Mouse (Mus musculus) left cerebral cortex, postnatal 10 days (tissue): ENCODE measurements around the gene Anks4b. TPM values are rescaled to one million over a fixed set of nuclear protein-coding genes. Genes with fewer than 3 reads are reported as not detected.

Experiments
- DNase-seq, 2 experiments: peaks; one replicate each; pipeline ENCODE4 v3.0.0; 2021 to 2022; ENCODE audit warnings: low spot score in 2 of 2, mixed read lengths in 1 of 2; ENCODE audit errors: extremely low spot score in 1 of 2
- intact Hi-C: fragments of 180-260 bp; cut with DNase I; formaldehyde crosslinking; loops from one replicate; pipeline ENCODE4 v1.15.1; 2025
- total RNA-seq, 2 experiments: library from RNA; stranded (reverse); gene quantifications; 2 replicates each; pipeline ENCODE4 v1.2.3; 2021

Anks4b gene
- total RNA-seq = under 1 TPM; 0.28 to 0.39 TPM

GRCm38 (mm10) chr7:120173603-120174244 is at the start of gene Anks4b:
Anks4b (plus strand) TSS chr7:120173858.
- DNase-seq = no peak

GRCm38 (mm10) chr7:120124844-120125243 is 48.8 kb upstream of the Anks4b start:
- peak; percentile 75 to 80 for DNase-seq
- intact Hi-C loops = loop anchor here (1.0 to 10.0 kb wide), 3 partner anchors 78 to 510 kb away; partner anchors contain the start of genes Abca14, Abca15 and Uqcrc2

More at GRCm38 (mm10) chr7:120173603-120174244, at the start of gene Anks4b:
- intact Hi-C loops = no loop called here

- intact Hi-C loops = loop anchor here (10.0 kb wide), 1 partner anchor 508 kb away; the partner anchor contains the start of gene Uqcrc2
Measured at GRCm38 (mm10) chr7:120126976-120127685, 46.5 kb upstream of the Anks4b start.

DNA sequence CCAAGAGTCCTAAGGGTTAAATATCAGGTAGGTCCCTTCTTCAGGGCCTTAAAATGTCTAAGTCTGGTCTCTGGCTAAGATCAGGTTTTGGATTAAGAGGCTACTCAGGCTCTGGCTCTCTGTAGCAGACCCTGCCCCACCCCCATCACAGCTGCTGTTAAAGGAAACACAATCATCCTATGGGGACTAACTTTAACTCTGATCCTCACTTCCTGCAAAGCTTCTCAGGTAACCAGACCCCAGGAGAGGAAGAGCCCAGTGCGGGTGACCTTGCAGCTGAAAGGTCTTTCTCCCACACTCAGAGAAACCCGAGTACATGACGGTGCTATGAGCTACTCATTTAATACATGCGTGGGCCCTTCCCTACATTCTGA is 46.0 kb upstream of the Anks4b start:
- intact Hi-C loops = loop anchor here (10.0 kb wide), 1 partner anchor 507 kb away; the partner anchor contains the start of gene Uqcrc2
- no peak for DNase-seq

More at GRCm38 (mm10) chr7:120126976-120127685, 46.5 kb upstream of the Anks4b start:
- DNase-seq = no peak

DNA sequence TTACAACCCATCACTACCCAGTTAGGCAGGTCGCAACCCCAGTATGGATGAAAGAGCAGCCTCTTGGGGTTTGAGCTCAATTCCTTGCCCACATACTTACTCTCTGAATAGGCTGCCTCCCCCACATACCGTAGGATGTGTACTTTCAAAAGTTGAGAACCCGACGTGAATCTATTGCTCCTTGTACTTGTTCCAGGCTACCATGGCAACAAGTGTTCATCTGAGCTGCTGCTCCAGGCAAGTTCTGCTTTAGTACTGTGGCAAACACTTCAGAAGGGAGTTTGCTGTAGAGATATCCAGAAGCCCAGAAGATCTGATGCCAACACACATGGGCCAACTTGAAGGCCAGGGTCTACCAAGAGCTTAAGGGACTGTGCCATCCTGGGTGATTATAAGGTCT is 44.7 kb upstream of the Anks4b start:
- intact Hi-C loops = loop anchor here (10.0 kb wide), 1 partner anchor 506 kb away; the partner anchor contains the start of gene Uqcrc2
- peak in 1 of 2 experiments; percentile 45 for DNase-seq

DNA sequence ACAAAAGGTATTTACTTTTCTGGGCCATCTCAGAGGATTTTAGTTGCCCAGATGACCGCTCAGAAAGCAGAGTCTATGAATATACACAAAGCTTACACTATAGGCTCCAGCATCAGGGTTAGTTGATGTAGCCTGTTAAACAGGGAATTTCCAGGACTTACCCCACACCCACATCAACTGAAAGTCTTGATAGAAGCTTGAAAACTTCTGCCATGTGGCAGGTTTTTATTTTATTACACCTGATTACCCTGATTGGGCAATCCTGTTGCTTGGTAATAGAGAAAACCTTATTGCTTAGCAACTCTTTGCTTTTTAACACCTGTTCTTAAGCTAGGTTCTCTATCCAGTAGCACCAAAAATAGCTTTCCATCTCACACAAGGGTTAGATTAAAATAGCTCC is 30.9 kb upstream of the Anks4b start:
- intact Hi-C loops = no loop called here

GRCm38 (mm10) chr7:120145191-120145590 is 28.5 kb upstream of the Anks4b start, which contains the start of gene Zp2:
Zp2 (minus strand) TSS chr7:120145291.
- intact Hi-C loops = no loop called here
- DNase-seq = no peak

More for the DNA sequence above, 30.9 kb upstream of the Anks4b start:
- no peak for DNase-seq

DNA sequence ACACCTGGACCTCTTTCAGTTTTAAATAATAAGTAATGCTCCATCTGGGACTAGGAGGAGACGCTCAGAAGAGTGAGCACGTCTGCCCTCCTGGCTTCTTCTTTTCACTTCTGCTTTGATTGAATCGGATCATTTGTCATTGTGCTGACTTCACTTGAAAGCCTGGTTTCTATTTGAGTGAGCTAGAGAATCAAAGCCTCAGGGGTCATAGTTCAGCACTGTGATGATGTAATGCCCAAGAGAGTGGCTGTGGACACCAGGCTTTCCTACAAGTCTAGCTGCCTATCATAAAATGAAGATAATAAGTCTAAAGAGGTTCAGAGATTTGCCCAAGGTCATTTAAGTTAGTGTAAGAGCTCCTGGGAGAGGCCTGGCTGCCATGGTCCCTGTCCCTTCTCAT is 23.4 kb upstream of the Anks4b start:
- DNase-seq = no peak
- intact Hi-C loops = no loop called here

GRCm38 (mm10) chr7:120150898-120151297 is 22.8 kb upstream of the Anks4b start:
- no peak for DNase-seq
- intact Hi-C loops = no loop called here

DNA sequence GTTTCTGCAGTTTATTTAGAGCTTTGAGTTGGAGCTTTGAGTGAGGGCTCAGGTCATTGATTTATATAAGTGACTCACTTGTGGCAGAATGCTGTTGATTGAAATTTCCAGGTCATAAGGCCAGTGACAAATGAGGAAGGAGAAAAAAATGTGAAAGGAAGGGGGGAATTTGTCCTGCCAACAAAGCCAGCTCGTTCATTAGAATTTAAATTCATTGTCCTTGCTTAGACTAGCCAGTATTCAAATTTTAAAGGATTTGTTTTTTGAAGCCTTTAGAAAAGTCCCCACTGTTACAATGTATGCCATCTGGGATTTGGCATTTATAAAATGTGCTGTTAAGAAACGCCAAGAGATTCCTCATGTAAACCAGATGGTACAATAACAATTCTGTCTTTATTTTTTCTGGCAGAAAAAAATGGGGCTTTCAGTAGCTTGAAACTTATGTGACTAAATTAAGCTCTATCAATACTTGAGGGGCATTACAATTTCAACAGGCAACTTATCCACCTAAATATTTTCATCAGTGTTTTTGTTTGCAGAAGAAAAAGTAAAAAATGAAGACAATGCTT is 16.7 kb upstream of the Anks4b start:
- peak in 1 of 2 experiments; percentile 27 for DNase-seq
- intact Hi-C loops = no loop called here

DNA sequence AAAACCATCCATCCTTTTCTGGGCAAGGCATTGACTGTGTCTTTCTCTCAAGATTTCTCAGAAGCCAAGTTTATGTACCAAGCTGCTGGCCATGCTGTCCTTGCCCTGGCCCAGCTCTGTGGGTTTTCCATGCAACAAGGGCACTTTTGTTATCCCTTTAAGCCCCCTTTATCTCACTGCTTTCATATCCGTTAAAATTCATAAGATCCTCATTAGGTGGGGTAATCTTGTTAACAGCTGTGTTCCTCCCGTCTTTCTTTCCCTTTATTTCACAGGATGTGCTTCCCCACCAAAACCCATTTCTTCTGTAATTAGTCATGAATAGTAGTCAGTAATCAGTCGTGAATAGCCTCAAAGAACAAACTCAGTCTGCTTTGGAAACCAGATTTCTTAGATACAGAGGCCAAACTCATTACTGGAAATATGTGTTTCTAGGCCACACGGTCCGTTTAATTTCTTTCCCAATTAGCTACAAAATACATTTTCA is 16.0 kb upstream of the Anks4b start:
- peak in 1 of 2 experiments; percentile 17 for DNase-seq
- intact Hi-C loops = no loop called here

- intact Hi-C loops = no loop called here
- no peak for DNase-seq
Measured at GRCm38 (mm10) chr7:120158121-120158613, 15.5 kb upstream of the Anks4b start.

DNA sequence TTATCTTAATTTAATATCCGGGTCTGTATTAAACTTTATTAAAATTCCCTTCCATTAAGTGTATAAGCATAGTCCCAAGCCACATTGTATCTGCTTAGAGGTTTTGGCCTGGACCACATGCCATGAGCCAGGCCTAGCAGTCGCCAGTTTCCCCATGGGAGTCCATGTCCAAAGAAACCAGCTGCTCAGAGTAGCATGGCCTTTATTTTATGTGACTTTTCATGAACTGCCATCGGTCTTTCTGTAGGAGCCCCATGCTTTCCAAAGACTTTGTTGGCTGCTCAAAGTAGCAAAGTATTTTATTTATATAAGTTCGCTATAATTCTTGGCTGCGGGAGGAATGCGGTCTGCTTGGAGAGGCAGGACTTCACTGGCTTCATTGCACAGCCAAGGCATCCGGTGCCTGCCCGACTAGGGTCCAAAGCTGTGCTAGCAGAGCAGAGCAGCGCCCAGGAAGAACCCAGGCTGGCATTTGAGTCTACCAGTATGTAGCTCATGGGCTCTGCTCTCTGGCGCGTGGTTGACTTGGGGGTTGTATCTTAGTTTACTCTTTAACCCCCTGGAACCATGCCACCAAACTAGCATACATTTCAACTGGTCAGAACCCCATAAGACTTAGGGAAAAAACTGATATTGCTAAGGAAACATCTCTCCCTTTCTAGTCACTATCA is 9.9 kb upstream of the Anks4b start:
- no peak for DNase-seq
- intact Hi-C loops = no loop called here

GRCm38 (mm10) chr7:120172188-120172700 is 1.4 kb upstream of the Anks4b start:
- intact Hi-C loops = no loop called here
- no peak for DNase-seq

DNA sequence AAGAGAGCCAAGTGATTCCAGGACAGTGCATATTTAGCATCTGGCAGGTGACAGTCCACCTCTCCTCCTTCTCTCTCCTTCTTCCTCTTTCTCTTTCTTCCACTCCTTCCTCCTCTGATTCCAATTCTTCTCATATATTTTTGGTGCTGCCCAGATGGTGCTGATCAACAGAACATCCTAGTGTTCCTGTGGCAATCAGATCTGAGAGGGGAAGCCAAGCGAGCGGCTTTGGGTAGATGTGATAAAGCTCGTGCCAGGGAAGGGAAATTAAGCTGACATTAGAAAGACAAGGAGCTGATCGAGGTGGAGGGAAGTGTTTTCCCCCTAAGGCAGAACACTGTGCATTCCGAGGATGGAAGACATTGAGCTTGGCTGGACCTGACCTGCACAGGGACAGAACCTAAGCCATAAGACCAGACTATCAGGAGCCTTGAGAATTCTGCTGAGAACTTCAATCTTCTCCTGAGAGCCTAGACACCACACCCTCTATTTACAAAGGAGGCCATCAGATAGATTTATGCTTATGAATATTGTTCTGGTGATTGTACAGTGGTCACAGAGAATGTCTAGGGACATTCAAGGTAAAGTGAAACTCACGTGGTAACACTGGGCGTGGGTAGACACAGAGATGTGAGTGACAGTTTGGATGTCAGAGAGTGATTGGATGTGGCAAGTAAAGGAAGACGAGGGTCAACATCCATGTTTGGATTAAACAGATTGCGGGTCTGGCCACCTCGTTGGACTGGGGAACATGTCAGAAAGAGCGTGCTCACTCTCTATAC is 1.3 kb downstream of the Anks4b start:
- intact Hi-C loops = no loop called here
- DNase-seq = no peak

- intact Hi-C loops = no loop called here
- DNase-seq = no peak
Measured at GRCm38 (mm10) chr7:120177611-120178010, 4.0 kb downstream of the Anks4b start.

- DNase-seq = no peak
- intact Hi-C loops = no loop called here
Measured at GRCm38 (mm10) chr7:120178935-120179334, 5.3 kb downstream of the Anks4b start.

- intact Hi-C loops = no loop called here
- DNase-seq = no peak
Measured at GRCm38 (mm10) chr7:120180547-120180946, 6.9 kb downstream of the Anks4b start.
